Mouse (Mus musculus) lung, postnatal 0 days (tissue): Measurements from ENCODE around the gene Gm9918. TPM values are rescaled to one million over a fixed set of nuclear protein-coding genes. Genes with fewer than 3 reads are reported as not detected.

Source experiments
- ATAC-seq: fragments of 200-750 bp; cut with Nextera tagmentation; 2 replicates; pipeline ENCODE4 v1.8.0; 2017; ENCODE audit warnings: moderate library complexity
- DNase-seq: peaks from one replicate; pipeline ENCODE4 v3.0.0-alpha.2; 2016; ENCODE audit warnings: low spot score
- H3K27ac ChIP-seq: fragments of 300-500 bp; sonication (generic); 2 replicates; pipeline ENCODE4 v1.5.1; 2014; ENCODE audit warnings: antibody characterized with exemption, mild to moderate bottlenecking, low read length, mixed read lengths
- H3K27me3 ChIP-seq: fragments of 300-500 bp; sonication (generic); replicated peaks from 2 replicates; pipeline ENCODE4 v1.6.1; 2014; ENCODE audit warnings: low read length, mixed read lengths; ENCODE audit not compliant: insufficient read depth
- H3K36me3 ChIP-seq: fragments of 300-500 bp; sonication (generic); 2 replicates; pipeline ENCODE4 v1.6.1; 2014; ENCODE audit warnings: low read length, mixed read lengths; ENCODE audit not compliant: insufficient read depth
- H3K4me1 ChIP-seq: fragments of 300-500 bp; sonication (generic); 2 replicates; pipeline ENCODE4 v1.6.1; 2014; ENCODE audit warnings: antibody characterized with exemption, low read depth, low read length, mixed read lengths; ENCODE audit not compliant: insufficient read depth
- H3K4me2 ChIP-seq: fragments of 300-500 bp; sonication (generic); replicated peaks from 2 replicates; pipeline ENCODE4 v1.6.1; 2014; ENCODE audit warnings: low read depth, mild to moderate bottlenecking, low read length, moderate library complexity, mixed read lengths
- H3K4me3 ChIP-seq: fragments of 300-500 bp; sonication (generic); 2 replicates; pipeline ENCODE4 v1.5.1; 2014; ENCODE audit warnings: low read depth, low read length
- H3K9ac ChIP-seq: fragments of 300-500 bp; sonication (generic); replicated peaks from 2 replicates; pipeline ENCODE4 v1.6.1; 2014; ENCODE audit warnings: low read depth, mild to moderate bottlenecking
- H3K9me3 ChIP-seq: fragments of 300-500 bp; sonication (generic); 2 replicates; pipeline ENCODE4 v1.6.1; 2016; ENCODE audit warnings: low read length, mixed read lengths
- CTCF ChIP-seq: IDR thresholded peaks from 2 replicates; pipeline ENCODE4 v1.5.1; 2016; ENCODE audit warnings: antibody characterized with exemption, mild to moderate bottlenecking
- EP300 ChIP-seq: IDR thresholded peaks from 2 replicates; pipeline ENCODE4 v1.6.1; 2016; ENCODE audit warnings: antibody characterized with exemption, mild to moderate bottlenecking, control low read depth
- whole genome bisulfite sequencing: fragments of 180-500 bp; shearing (Covaris S2); extraction: QIAGEN DNeasy Blood & Tissue Kit; methylation state at CpG from one replicate; pipeline ENCODE4 v1.1.7; 2014; 5-methylcytosine and 5-hydroxymethylcytosine counted together
- polyA plus RNA-seq: library from polyadenylated mRNA; unstranded; fragments of >200 nt; fragmentation: Nextera tagmentation; extraction: Ambion mirVana; gene quantifications from 2 replicates; pipeline ENCODE4 v1.2.1, GENCODE M21; 2015

Gm9918 gene
- polyA plus RNA-seq, 1 experiment from 2014 or later: 0.13 TPM

DNA sequence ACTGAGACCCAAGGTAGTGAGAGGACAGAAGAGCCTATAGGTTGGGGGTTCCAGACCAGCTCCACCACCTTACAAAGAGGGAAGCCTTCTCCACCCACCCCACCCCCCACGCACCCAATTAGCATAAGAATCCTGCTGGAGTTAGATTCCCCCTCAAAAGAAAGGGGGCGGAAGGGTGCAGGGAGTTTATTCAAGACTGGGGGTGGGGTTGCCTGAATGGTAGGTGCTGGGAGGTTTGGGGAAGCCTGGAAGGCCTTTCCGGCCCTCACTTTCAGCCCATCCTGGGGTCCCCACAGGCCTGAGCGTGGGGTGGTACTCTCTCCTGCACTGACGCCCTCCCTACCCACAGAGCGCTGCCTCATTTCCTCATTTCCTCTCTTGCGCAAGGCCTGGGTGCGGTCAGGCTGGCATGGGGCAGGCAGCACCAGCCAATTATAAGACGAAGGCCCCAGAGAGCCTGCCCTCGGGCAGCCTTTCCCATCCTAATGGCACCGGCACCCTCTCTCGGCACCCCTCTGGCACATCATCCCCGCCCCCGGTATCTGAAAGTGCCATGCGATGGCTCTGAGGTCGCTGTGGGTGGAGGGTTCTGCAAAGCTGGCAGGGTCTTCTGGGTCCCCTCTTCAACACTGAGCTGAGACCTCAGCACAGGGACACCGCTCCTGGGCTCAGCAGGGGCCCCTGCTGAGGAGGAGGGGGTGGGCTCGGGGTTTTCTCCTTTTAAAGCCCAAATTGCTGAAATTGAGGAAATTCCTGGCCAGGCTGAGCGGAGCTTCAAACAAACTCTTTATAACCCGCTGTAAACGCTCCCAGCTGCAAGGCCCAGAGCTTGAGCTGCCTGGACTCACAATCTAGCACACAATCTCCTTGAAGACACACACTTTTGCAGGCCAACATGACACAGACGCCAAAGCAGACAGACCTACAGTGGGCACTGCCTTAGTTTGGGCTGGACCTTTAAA is 26.9 kb upstream of the Gm9918 start:
- Histone ChIP-seq H3K4me3 (peak overlapping the region; percentile 67), H3K4me2 (peak overlapping the region; percentile 72), H3K27ac (peak overlapping the region; percentile 99), H3K36me3 (peaks cover 13% of the 10 kb centered on the region; the same call in 1 of the 2 replicates), H3K4me1 (peaks cover 33% of the 10 kb centered on the region), H3K27me3 (no peaks in the 10 kb centered on the region), H3K9me3 (no peaks in the 10 kb centered on the region), H3K9ac (peak overlapping the region; percentile 70)
- ATAC-seq (peak; percentile 34), DNase-seq (peak; percentile 92)
- WGBS: 8% methylated on average over 21 of the region's 22 CpGs
- TF ChIP-seq CTCF: peak; percentile 25
- peak; percentile 81 for TF ChIP-seq EP300

- H3K9ac ChIP-seq: peak overlapping the region; percentile 70
- H3K4me1 ChIP-seq: peaks cover 37% of the 10 kb centered on the region
- DNase-seq (no peak), ATAC-seq (no peak)
- whole genome bisulfite sequencing: 8% methylated on average over 19 of the region's 19 CpGs
- H3K4me2 ChIP-seq: peak overlapping the region; percentile 72
- H3K27me3 ChIP-seq: no peaks in the 10 kb centered on the region
- H3K27ac ChIP-seq: peak overlapping the region; percentile 99
- H3K36me3 ChIP-seq: peaks cover 6% of the 10 kb centered on the region; the same call in 1 of the 2 replicates
- no peak for TF ChIP-seq EP300
- no peak for TF ChIP-seq CTCF
- peak overlapping the region; percentile 67 for H3K4me3 ChIP-seq
- H3K9me3 ChIP-seq: no peaks in the 10 kb centered on the region
Observed at GRCm38 (mm10) chr15:102244306-102245191, 25.8 kb upstream of the Gm9918 start.

DNA sequence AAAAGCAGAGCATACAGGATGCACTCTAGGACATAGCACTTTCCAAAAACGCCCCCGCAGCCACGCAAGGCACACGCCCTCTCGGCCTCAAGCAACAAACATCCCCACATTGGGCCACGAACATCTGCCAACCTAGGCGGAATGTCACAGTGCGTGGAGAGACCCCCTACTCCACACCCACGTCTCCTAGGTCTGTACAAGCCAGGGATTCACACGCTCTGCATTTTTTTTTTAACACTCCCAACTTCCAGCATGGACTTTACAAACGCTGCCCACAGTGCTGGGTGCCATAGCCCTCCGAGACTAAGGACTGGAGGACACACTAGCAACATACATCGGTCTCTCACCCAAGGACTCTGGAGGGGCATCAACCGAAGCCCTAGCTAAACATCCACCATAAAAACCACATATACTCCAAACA is 24.9 kb upstream of the Gm9918 start:
- peak overlapping the region; percentile 67 for H3K4me3 ChIP-seq
- peaks cover 37% of the 10 kb centered on the region for H3K4me1 ChIP-seq
- peak overlapping the region; percentile 72 for H3K4me2 ChIP-seq
- H3K27ac ChIP-seq: peak overlapping the region; percentile 99
- WGBS: 1% methylated on average over 14 of the region's 14 CpGs
- H3K36me3 ChIP-seq: no peaks in the 10 kb centered on the region
- TF ChIP-seq CTCF (no peak), EP300 (no peak)
- H3K27me3 ChIP-seq: no peaks in the 10 kb centered on the region
- ATAC-seq (no peak), DNase-seq (peak; percentile 37)
- no peaks in the 10 kb centered on the region for H3K9me3 ChIP-seq
- peak overlapping the region; percentile 70 for H3K9ac ChIP-seq

DNA sequence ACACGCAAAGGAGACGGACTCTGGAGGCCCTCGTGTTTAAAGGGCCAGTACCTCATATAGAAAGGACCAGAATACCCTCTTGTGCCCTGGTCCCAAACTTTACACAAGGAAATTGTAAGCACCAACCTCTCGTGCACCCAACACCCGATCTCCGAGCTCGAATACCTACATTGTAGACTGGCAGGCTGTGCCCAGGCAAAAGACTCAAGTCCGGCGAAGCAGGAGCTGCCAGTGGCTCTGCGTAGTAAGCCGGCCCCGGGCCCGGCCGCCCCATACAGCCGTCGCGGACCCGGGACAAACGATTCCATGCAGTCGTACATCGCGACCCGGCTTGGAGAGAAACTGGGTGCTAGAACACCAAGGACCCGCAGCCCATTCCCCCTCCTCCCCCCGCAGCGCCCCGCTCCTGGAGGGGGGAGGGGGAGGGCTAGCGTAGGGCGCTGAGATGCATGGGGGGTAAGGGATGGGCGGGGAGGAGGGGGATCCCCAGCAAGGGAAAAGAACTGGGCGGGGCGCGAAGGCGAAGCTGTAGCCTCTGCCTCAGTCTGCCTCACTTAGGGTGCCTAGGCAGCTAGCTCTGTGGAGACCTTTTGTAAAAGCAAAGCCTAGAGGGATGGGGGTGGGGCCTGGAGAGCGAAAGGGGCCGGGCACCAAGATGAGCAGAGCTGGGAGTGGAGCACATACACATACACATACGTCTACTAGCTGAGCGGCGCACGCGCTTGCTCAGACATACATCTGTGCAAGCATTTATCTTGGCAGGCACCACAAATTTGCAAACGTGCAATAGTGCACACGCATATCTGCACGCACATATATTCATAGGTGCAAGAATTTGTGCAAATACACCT is 24.2 kb upstream of the Gm9918 start:
- TF ChIP-seq CTCF: no peak
- TF ChIP-seq EP300: peak; percentile 13; the same call in 1 of the 2 replicates
- Histone ChIP-seq H3K27ac (peak overlapping the region; percentile 99), H3K4me1 (peaks cover 37% of the 10 kb centered on the region), H3K9ac (peak overlapping the region; percentile 70), H3K4me2 (peak overlapping the region; percentile 72), H3K27me3 (no peaks in the 10 kb centered on the region), H3K4me3 (peak overlapping the region; percentile 67), H3K9me3 (no peaks in the 10 kb centered on the region), H3K36me3 (no peaks in the 10 kb centered on the region; the same call in 1 of the 2 replicates)
- ATAC-seq: peak; percentile 56
- WGBS: under 1% methylated on average over 38 of the region's 44 CpGs
- DNase-seq: peak; percentile 92

DNA sequence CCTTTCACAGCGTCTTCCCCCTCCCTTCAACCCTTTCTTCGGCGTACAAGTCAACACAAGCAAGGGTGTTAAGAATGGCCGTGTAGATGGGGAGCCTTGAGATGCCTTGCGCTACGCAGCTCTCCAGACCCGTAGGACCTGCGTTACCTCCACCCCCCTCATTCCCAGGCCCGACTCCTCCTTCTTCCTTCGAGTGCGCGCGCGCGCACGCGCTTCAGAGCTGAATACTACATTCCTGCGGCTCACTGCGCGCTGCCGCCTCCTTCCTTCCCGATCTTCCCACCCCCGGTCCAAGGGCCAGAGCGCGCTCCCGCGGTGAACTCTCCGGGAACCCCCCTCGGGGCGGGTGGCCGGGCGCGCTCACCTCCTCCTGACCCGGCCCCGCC is 23.5 kb upstream of the Gm9918 start:
- no peak for TF ChIP-seq EP300
- TF ChIP-seq CTCF: no peak
- Histone ChIP-seq H3K27ac (peak overlapping the region; percentile 99), H3K4me2 (peak overlapping the region; percentile 72), H3K36me3 (peaks cover 6% of the 10 kb centered on the region; the same call in 1 of the 2 replicates), H3K27me3 (no peaks in the 10 kb centered on the region), H3K4me1 (peaks cover 34% of the 10 kb centered on the region), H3K9me3 (no peaks in the 10 kb centered on the region), H3K9ac (no peak overlapping the region), H3K4me3 (peak overlapping the region; percentile 67)
- peak; percentile 99 for DNase-seq
- ATAC-seq: peak; percentile 78
- under 1% methylated on average over 27 of the region's 35 CpGs for WGBS
